Mouse (Mus musculus) retina, adult 2 months (tissue): ENCODE measurements around the gene Fem1b.
A peak's percentile ranks its signal among the peaks of the same experiment; 100 is the strongest.

Experiments
- DNase-seq: peaks from one replicate; pipeline ENCODE4 v3.0.0-alpha.2; 2012; ENCODE audit warnings: low read depth, low spot score

Fem1b gene

GRCm38 (mm10) chr9:62781965-62782364 is 29.8 kb downstream of the Fem1b start:
- no peak for DNase-seq

- no peak for DNase-seq
Measured at GRCm38 (mm10) chr9:62778721-62779120, 33.0 kb downstream of the Fem1b start.

GRCm38 (mm10) chr9:62777461-62777860 is 34.3 kb downstream of the Fem1b start:
- DNase-seq = peak; percentile 43

GRCm38 (mm10) chr9:62775464-62775863 is 36.3 kb downstream of the Fem1b start:
- no peak for DNase-seq

GRCm38 (mm10) chr9:62772746-62773145 is 39.0 kb downstream of the Fem1b start:
- DNase-seq = no peak

- no peak for DNase-seq
Measured at GRCm38 (mm10) chr9:62768361-62768760, 43.4 kb downstream of the Fem1b start.

- no peak for DNase-seq
Measured at GRCm38 (mm10) chr9:62767464-62767863, 44.3 kb downstream of the Fem1b start.

- no peak for DNase-seq
Measured at GRCm38 (mm10) chr9:62765346-62765745, 46.4 kb downstream of the Fem1b start.

GRCm38 (mm10) chr9:62763478-62763877 is 48.3 kb downstream of the Fem1b start:
- DNase-seq = no peak

- DNase-seq = no peak
Measured at GRCm38 (mm10) chr9:62759601-62760000, 52.1 kb downstream of the Fem1b start.

- DNase-seq = no peak
Measured at GRCm38 (mm10) chr9:62758288-62758687, 53.4 kb downstream of the Fem1b start.

- DNase-seq = no peak
Measured at GRCm38 (mm10) chr9:62750381-62750780, 61.4 kb downstream of the Fem1b start.

- no peak for DNase-seq
Measured at GRCm38 (mm10) chr9:62749666-62750065, 62.1 kb downstream of the Fem1b start.

GRCm38 (mm10) chr9:62746646-62747045 is 65.1 kb downstream of the Fem1b start:
- DNase-seq = no peak

GRCm38 (mm10) chr9:62744558-62745275 is 67.0 kb downstream of the Fem1b start:
- DNase-seq = peak; percentile 32
